Mouse (Mus musculus): ENCODE measurements around the gene Asap2.

DNA sequence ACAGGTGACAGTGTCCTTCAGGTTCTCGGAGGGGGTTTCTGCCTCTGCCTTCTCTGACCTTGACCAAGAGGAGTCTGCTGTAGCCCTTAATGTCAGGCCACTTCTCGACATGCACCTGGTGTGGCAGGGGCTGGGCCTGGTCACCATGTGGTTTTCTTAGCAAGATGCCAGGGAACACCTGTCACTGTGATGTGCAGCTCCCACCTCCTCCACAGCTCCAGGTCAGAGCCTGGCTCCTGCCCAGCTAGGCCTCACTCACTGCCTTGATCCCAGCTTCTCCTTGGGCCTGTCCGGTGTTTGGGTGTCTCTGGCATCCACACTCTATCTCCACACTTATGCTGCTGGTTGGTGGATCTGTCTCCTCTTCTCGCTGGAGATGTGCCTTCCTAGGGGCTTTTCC is 142.8 kb downstream of the Asap2 start:
- TF ChIP-seq POLR2A (IDR thresholded peaks at IDR 0.05; ENCODE audit: extremely low read depth, insufficient read depth, low read length) (no peak), CTCF (IDR thresholded peaks at IDR 0.05; ENCODE audit: low read depth, low read length) (no peak)
